Mouse (Mus musculus): ENCODE measurements around the gene Hck.

GRCm38 (mm10) chr2:153060216-153060615, 48.1 kb upstream of the Hck start:
- TF ChIP-seq POLR2A (IDR thresholded peaks at IDR 0.05; ENCODE audit: insufficient read depth, low read length): no peak
- no peak for TF ChIP-seq CTCF (IDR thresholded peaks at IDR 0.05; ENCODE audit: low read depth, low read length)
